Mouse (Mus musculus) limb, embryonic 14.5 days (tissue): Measurements from ENCODE around the gene Gabarap. TPM values are rescaled to one million over a fixed set of nuclear protein-coding genes. Genes with fewer than 3 reads are reported as not detected.
"Not testable (repeated sequence)": the region's sequence is repeated elsewhere in the genome, so short reads cannot be mapped to it uniquely, and the experiment has no call there.

ENCODE experiments used
- ATAC-seq: fragments of 200-750 bp; cut with Nextera tagmentation; 2 replicates; pipeline ENCODE4 v1.8.0; 2017; ENCODE audit warnings: low read depth, moderate number of reproducible peaks, moderate TSS enrichment; ENCODE audit not compliant: low FRiP score
- DNase-seq: peaks from one replicate; pipeline ENCODE4 v3.0.0-alpha.2; 2015; ENCODE audit warnings: low spot score
- H3K27ac ChIP-seq: fragments of 300-500 bp; sonication (generic); replicated peaks from 2 replicates; pipeline ENCODE4 v1.5.1; 2014; ENCODE audit warnings: low read depth, mild to moderate bottlenecking, low read length, moderate library complexity, mixed read lengths
- H3K27me3 ChIP-seq: fragments of 300-500 bp; sonication (generic); 2 replicates; pipeline ENCODE4 v1.6.1; 2014; ENCODE audit warnings: low read length, mixed read lengths; ENCODE audit not compliant: control insufficient read depth, insufficient read depth
- H3K36me3 ChIP-seq: fragments of 300-500 bp; sonication (generic); 2 replicates; pipeline ENCODE4 v1.6.1; 2014; ENCODE audit warnings: mild to moderate bottlenecking, low read length, moderate library complexity, mixed read lengths; ENCODE audit not compliant: control insufficient read depth, insufficient read depth
- H3K4me1 ChIP-seq: fragments of 300-500 bp; sonication (generic); 2 replicates; pipeline ENCODE4 v1.6.1; 2014; ENCODE audit warnings: antibody characterized with exemption, low read length, mixed read lengths; ENCODE audit not compliant: control insufficient read depth, insufficient read depth
- H3K4me2 ChIP-seq: fragments of 300-500 bp; sonication (generic); replicated peaks from 2 replicates; pipeline ENCODE4 v1.6.1; 2014; ENCODE audit warnings: low read depth, mild to moderate bottlenecking, low read length, moderate library complexity; ENCODE audit not compliant: severe bottlenecking
- H3K4me3 ChIP-seq: fragments of 300-500 bp; sonication (generic); replicated peaks from 2 replicates; pipeline ENCODE4 v1.5.1; 2014; ENCODE audit warnings: low read length
- H3K9ac ChIP-seq: fragments of 300-500 bp; sonication (generic); 2 replicates; pipeline ENCODE4 v1.6.1; 2014; ENCODE audit warnings: mild to moderate bottlenecking, low read depth, low read length, moderate library complexity; ENCODE audit not compliant: severe bottlenecking
- H3K9me3 ChIP-seq: fragments of 300-500 bp; sonication (generic); 2 replicates; pipeline ENCODE4 v1.6.1; 2016; ENCODE audit warnings: low read length; ENCODE audit not compliant: control insufficient read depth
- POLR2A ChIP-seq: fragments of 200-500 bp; IDR thresholded peaks from 2 replicates; pipeline ENCODE4 v1.8.0; 2012; ENCODE audit warnings: inconsistent platforms, mild to moderate bottlenecking, moderate library complexity, borderline replicate concordance; ENCODE audit not compliant: insufficient read depth, insufficient read length; ENCODE audit errors: extremely low read depth
- WGBS: fragments of 180-500 bp; shearing (Covaris S2); extraction: QIAGEN DNeasy Blood & Tissue Kit; methylation state at CpG from one replicate; pipeline ENCODE4 v1.1.7; 2014; 5-methylcytosine and 5-hydroxymethylcytosine counted together
- polyA plus RNA-seq, 2 experiments: library from polyadenylated mRNA; depleted of rRNA in 1 of 2; stranded (reverse) in 1 of 2; unstranded in 1 of 2; fragments of >200 nt; fragmentation: Nextera tagmentation in 1 of 2; extraction: Ambion mirVana in 1 of 2; gene quantifications; 2 replicates each; pipeline versions ENCODE4 v1.2.1 to v1.2.3; 2012 to 2014

The Gabarap gene
- polyA plus RNA-seq, 2 experiments, result 431 to 574 TPM

- peak within 1 kb of the TSS; percentile 59 for H3K4me3 ChIP-seq
- H3K27me3 ChIP-seq, result no peaks in the 10 kb centered on the region
- H3K36me3 ChIP-seq, result peaks cover 27% of the 10 kb centered on the region
- WGBS, result 2% methylated on average over 33 of the region's 34 CpGs
- peak within 1 kb of the TSS; percentile 90 for H3K27ac ChIP-seq
- peaks cover 19% of the 10 kb centered on the region for H3K4me1 ChIP-seq
- DNase-seq (peak; percentile 97), ATAC-seq (peak; percentile 93)
- H3K9me3 ChIP-seq, result no peaks in the 10 kb centered on the region
- H3K4me2 ChIP-seq, result peak within 1 kb of the TSS; percentile 85
- peak within 1 kb of the TSS; percentile 70 for H3K9ac ChIP-seq
- peak; percentile 76; the same call in 1 of the 2 replicates for TF ChIP-seq POLR2A
Observed at GRCm38 (mm10) chr11:69948066-69948762, 42.7 kb upstream of the Gabarap start, which contains the start of gene Slc2a4. Gene Slc2a4, minus strand, starts transcription at chr11:69948188.

GRCm38 (mm10) chr11:69948763-69949150, 42.2 kb upstream of the Gabarap start:
- Histone ChIP-seq H3K4me2 (peak overlapping the region; percentile 85), H3K27me3 (no peaks in the 10 kb centered on the region), H3K4me3 (peak overlapping the region; percentile 59), H3K27ac (peak overlapping the region; percentile 90), H3K36me3 (peaks cover 23% of the 10 kb centered on the region), H3K4me1 (peaks cover 19% of the 10 kb centered on the region), H3K9me3 (no peaks in the 10 kb centered on the region), H3K9ac (peak overlapping the region; percentile 70)
- WGBS, result 0% methylated on average over 14 of the region's 14 CpGs
- ATAC-seq, result peak; percentile 48
- peak; percentile 90 for DNase-seq
- peak; percentile 61; the same call in 1 of the 2 replicates for TF ChIP-seq POLR2A

GRCm38 (mm10) chr11:69950807-69951459, 40.0 kb upstream of the Gabarap start:
- no peak overlapping the region for H3K9ac ChIP-seq
- H3K27ac ChIP-seq, result no peak overlapping the region
- H3K4me3 ChIP-seq, result no peak overlapping the region
- ATAC-seq (no peak), DNase-seq (no peak)
- no peak for TF ChIP-seq POLR2A
- peaks cover 19% of the 10 kb centered on the region for H3K4me1 ChIP-seq
- 0 out of 2 replicates have a peak, but pooled peaks cover 1% of the 10 kb centered on the region for H3K36me3 ChIP-seq
- H3K9me3 ChIP-seq, result no peaks in the 10 kb centered on the region
- 51% methylated on average over 4 of the region's 4 CpGs for WGBS
- no peak overlapping the region for H3K4me2 ChIP-seq
- no peaks in the 10 kb centered on the region for H3K27me3 ChIP-seq

- no peaks in the 10 kb centered on the region for H3K27me3 ChIP-seq
- H3K4me1 ChIP-seq, result peaks cover 7% of the 10 kb centered on the region; the same call in 1 of the 2 replicates
- no peaks in the 10 kb centered on the region for H3K9me3 ChIP-seq
- DNase-seq (no peak), ATAC-seq (no peak)
- 53% methylated on average over 1 of the region's 1 CpGs for WGBS
- no peaks in the 10 kb centered on the region for H3K36me3 ChIP-seq
- H3K9ac ChIP-seq, result no peak overlapping the region
- no peak overlapping the region for H3K4me3 ChIP-seq
- TF ChIP-seq POLR2A, result no peak
- no peak overlapping the region for H3K27ac ChIP-seq
- no peak overlapping the region for H3K4me2 ChIP-seq
Observed at GRCm38 (mm10) chr11:69952274-69952673, 38.7 kb upstream of the Gabarap start.

GRCm38 (mm10) chr11:69953267-69953915, 37.6 kb upstream of the Gabarap start:
- DNase-seq (no peak), ATAC-seq (no peak)
- Histone ChIP-seq H3K27me3 (no peaks in the 10 kb centered on the region), H3K9ac (no peak overlapping the region), H3K4me1 (peaks cover 4% of the 10 kb centered on the region; the same call in 1 of the 2 replicates), H3K4me2 (no peak overlapping the region), H3K36me3 (no peaks in the 10 kb centered on the region), H3K27ac (no peak overlapping the region), H3K4me3 (no peak overlapping the region), H3K9me3 (no peaks in the 10 kb centered on the region)
- 66% methylated on average over 11 of the region's 11 CpGs for WGBS
- no peak for TF ChIP-seq POLR2A

GRCm38 (mm10) chr11:69955618-69956017, 35.3 kb upstream of the Gabarap start:
- DNase-seq, H3K4me1 ChIP-seq, H3K4me3 ChIP-seq, H3K9me3 ChIP-seq, H3K9ac ChIP-seq, H3K27ac ChIP-seq, H3K4me2 ChIP-seq, ATAC-seq, H3K36me3 ChIP-seq, H3K27me3 ChIP-seq: not testable (repeated sequence)
- WGBS, result 78% methylated on average over 4 of the region's 4 CpGs
